Mouse (Mus musculus) R1 (cell line): ENCODE results near the gene Plcl1.
"Not testable (repeated sequence)": the region's sequence is repeated elsewhere in the genome, so short reads cannot be mapped to it uniquely, and the experiment has no call there.

Experiments
- DNase-seq: peaks from one replicate; pipeline ENCODE4 v3.0.0-alpha.2; 2018; ENCODE audit warnings: low read depth, low spot score

Gene Plcl1

DNA sequence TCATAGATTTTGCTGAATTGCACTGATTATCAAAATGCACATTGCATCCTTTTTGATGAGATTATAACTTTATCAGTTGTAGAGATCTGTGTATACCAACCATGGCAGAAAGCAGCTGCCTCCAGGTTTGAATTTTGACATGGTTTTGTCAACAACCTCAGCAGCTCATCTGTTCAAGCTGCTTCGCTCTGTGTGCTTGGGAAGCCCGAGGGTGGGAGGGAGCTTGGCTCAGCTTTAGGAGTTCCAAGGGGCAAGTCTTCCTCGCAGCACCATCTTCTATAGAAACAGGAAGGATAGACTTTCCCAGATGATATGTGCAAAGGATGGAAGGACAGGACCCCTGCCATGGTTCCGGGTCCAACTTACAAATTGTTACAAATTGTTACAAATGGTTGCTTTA, 32.9 kb downstream of the Plcl1 start:
- DNase-seq, result no peak

DNA sequence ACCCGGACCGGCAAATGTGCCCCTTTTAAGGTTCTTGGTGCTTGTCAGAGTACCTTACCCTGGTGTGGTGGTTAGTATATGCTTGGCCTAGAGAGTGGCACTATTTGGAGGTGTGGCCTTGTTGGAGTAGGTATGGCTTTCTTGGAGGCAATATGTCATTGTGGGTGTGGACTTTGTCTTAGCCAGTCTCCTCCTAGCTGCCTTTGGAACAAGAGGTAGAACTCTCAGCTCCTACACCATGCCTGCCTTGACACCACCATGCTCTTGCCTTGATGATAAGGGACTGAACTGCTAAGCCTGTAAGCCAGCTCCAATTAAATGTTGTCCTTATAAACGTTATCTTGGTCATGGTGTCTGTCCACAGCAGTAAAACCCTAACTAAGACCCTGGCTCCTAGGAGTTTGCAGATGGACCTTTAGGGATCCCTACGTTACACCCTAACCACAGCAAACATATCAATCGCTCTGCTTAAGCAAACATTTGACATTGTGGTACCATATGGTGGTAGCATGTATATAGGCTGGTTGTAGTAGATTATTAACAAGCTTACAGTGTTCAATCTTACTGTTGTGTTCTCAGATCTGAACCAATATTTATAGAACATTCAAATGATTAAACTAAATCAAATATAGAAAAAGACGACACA, 39.4 kb downstream of the Plcl1 start:
- no peak for DNase-seq

GRCm38 (mm10) chr1:55445689-55446044, 39.9 kb downstream of the Plcl1 start:
- no peak for DNase-seq

DNA sequence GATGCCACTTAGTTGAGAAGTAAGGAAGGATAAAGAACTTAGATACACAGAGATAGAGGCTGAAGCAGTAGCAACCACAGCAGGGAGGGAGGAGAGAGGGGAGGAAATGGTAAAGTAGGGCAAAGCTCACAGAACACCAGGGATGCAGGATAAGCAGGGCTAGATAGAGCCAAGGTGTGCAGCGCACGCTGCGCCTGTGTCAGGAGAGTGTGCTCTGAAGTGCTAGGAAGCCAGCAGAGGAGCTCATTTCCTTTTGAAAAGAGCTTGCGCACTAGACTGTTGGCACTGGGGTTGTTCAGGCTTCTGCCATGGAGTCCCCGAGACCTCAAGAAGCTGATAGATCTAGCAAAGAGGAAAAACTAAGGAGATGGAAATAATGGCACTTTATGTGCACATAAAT, 40.6 kb downstream of the Plcl1 start:
- DNase-seq, result no peak

DNA sequence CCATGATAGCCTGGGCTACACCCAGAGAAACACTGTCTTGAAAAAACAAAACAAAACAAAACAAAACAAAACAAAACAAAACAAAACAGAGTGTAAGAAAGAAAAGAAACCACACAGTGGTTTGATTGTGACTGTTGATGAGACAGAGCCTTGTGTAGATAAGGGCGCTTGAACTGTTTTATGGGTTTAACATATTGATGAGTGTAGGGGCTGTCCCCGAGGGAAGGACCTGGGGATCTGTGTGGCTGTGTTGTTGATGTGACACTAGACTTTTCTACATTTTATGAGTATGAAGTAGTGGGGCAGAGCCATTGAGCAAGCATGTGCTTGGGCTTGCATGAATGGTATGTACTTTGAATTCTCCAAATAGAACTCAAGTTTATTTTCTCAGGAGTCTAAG, 41.2 kb downstream of the Plcl1 start:
- no peak for DNase-seq

DNA sequence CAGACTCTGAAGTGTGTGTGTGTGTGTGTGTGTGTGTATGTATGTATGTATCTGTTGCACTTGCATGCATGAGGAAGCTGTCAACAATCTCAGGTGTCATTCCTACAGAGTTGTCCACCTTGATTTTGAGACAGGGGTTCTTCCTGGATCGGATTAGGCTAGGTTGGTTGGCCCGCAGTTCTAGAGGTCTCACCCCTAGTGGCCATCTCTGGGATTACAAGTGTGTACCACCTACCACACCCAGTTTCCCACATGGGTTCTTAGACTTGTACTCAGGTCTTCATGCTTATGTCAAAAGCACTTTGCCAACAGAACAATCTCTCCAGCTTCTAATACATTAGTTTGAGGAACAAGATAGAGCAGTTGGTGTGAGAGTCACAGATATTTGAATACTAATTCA, 41.9 kb downstream of the Plcl1 start:
- DNase-seq, result peak; percentile 58

DNA sequence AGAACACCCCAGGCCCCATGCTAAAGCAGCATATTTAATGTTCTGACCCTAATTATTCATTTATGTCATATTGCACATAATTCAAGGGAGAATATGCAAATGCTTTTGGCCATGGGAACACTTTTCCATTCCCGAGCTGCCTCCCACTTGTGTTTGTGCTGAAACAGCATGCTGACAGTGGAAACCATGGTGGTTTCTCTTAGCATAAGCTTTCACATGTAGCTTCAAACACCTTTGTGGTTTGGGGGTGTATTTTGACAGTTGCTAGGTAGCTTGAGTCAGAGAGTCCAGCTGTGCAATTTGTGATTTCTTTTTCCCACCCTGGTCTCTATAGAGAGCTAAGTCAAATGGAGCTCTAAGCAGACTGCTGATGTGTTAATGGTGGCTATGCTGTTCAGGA, 42.4 kb downstream of the Plcl1 start:
- DNase-seq, result no peak

DNA sequence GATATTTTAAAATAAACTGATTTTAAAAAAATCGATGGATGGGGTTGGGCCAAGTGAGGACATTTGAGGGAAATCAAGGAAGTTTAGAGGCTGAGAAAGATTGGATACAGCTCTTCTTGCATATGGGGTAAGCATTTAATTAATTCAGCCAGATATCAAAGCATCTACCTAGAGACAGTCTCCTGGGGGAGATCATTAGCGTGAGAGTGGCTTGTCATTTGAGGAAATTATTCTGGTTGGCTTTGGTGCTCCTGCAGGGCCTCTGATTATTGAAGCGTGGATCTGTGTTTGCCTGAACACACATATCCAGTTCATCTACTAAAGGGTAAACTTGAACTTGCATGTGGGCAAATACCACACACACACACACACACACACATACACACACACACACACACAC, 44.1 kb downstream of the Plcl1 start:
- DNase-seq, result no peak

DNA sequence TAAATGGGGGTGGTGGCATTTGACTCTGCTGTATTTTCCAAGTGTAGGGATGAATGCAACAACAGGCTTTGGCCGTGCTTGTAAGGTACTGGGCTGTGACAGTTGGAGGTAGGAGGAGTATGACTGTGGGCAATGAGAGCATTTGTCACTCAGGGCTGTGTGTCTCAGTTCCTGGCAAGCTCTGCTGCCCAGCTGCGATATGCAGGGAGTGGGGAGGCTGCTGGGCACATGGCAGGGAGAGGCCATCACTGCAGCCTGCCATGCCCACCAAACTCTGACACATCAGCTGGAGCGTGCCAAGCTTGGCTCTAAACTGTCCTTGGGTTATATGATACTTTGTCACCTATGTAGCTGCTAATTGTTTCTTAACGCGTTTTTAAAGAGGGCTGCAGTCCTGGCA, 48.4 kb downstream of the Plcl1 start:
- no peak for DNase-seq

- DNase-seq, result no peak
Observed at GRCm38 (mm10) chr1:55462301-55462700, 56.6 kb downstream of the Plcl1 start.

DNA sequence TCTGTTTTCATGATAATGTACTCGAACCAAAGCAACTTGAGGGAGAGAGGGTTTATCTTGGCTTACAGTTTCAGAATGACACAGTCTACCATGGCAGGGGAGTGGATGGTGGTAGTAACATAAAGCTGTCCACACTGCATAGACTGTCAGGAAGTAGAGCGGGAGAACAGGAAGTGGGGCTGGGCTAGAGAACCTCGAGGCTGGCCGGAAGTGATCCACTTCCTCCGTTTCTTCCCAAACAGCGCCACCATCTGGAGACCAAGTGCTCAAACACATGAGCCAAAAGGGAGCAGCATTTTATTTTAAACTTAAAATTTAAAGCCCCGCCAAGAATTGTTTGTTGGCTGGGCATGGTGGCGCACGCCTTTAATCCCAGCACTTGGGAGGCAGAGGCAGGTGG, 68.0 kb downstream of the Plcl1 start:
- DNase-seq, result peak; percentile 57

- DNase-seq, result no peak
Observed at GRCm38 (mm10) chr1:55474976-55475375, 69.3 kb downstream of the Plcl1 start.

DNA sequence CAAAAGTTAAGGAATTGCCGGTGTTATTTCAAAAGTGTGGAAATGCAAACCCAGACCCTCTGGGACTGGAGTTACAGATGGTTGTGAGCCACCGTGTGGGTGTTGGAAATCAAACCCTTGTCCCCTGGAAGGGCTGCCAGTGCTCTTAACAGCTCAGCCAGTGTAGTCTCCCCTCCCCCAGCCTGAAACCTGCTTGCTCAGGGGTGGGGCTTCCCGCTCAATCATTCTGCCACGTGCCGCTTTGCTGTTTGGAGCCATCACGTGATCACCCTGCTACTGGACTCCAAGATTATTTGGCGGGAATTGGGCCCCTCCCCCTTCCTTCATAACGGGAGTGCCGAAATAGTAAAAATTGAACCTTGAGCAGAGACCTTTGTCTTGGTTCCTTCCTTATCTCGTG, 81.7 kb downstream of the Plcl1 start:
- peak; percentile 45 for DNase-seq

DNA sequence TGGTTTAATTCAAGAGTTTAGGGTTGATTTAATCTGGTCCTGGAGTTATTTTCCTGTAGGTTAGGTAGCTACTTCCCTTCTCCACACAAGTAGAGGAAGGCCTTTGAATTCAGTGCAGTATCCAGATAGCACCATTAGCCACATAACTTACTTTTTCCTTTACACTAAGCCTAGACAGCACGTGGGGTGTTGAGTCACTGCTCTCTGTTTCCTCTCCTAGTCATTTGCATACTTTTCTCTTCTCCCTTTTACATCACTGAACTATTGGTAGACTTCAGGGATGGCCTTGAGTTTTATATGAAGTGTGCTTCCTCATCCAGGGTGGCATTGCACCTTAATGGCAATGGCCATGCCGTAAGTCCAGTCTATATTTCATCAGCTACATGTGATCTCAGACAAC, 82.5 kb downstream of the Plcl1 start:
- DNase-seq, result no peak

GRCm38 (mm10) chr1:55489355-55489754, 83.6 kb downstream of the Plcl1 start:
- no peak for DNase-seq

DNA sequence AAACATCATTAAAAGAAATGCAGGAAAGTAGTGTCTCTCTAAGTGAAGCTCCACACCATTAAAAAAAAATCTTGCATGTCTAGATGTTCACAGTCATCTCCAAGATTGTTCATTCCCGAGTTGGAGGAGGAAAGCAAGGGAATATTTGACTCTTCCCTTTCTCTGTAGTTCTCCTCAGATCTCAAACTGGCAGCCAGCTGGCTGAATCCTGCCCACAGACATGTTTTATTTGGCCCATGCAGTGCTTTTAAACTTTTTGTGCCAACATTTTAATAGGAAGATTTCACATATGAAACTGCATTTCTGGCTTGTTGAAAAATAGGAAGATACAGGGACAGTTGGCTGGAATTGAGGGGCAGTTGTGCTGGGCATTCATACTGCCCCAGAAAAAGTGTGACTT, 94.2 kb downstream of the Plcl1 start:
- DNase-seq, result no peak

DNA sequence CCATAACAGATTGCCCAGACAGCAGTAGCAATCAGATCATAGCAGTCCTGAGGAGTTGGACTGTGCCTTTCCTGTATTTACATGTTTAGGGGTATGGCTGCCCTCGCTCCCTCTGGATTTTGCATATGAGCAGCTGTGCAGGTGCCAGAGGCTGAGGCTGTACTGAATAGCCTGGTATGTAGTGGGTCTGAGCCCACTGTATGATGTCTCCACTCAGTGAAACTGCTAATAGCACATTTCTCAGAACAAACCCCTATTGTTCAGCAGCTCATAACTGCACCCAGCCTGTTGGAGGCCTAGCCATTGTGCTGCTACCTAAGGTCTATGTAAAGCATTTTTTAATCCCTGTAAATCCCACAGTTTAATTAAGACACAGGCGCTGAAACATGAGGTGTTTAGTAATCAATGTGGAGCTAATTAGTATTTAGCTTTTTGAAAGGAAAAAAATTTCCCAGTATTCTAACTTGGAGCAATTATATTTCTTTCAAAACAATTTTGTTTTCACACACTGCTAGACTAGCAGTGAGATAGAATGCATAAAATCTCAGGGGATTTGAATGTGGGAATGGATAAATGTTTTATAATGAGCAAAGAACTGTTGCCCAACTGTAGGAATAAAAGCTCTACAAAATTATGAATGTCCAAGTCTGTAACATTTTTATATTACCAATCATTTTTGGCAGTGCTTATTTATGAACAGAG, 95.4 kb downstream of the Plcl1 start:
- DNase-seq, result no peak

DNA sequence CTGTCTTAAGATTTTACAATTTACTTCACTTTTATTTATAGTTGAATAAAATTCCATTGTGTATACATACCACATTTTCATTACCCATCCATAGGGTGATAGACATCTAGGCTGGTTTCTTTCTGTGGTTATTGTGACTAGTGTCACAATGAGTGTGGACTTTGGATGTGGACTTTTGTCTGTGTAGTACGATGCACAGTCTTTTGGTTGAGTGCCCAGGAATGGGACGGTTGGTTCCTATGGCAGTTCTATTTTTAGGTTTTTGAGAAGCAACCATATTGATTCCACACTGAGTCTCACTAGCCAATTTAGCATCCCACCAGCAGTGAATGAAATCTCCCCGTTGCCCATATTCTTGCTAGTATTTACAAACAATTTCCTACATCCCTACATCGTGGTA, 100.1 kb downstream of the Plcl1 start:
- no peak for DNase-seq

- DNase-seq, result no peak
Observed at GRCm38 (mm10) chr1:55507061-55507460, 101.3 kb downstream of the Plcl1 start.

GRCm38 (mm10) chr1:55509587-55509986, 103.9 kb downstream of the Plcl1 start:
- DNase-seq, result no peak

GRCm38 (mm10) chr1:55512165-55512564, 106.4 kb downstream of the Plcl1 start:
- DNase-seq, result no peak

GRCm38 (mm10) chr1:55512799-55513198, 107.1 kb downstream of the Plcl1 start:
- DNase-seq, result not testable (repeated sequence)

DNA sequence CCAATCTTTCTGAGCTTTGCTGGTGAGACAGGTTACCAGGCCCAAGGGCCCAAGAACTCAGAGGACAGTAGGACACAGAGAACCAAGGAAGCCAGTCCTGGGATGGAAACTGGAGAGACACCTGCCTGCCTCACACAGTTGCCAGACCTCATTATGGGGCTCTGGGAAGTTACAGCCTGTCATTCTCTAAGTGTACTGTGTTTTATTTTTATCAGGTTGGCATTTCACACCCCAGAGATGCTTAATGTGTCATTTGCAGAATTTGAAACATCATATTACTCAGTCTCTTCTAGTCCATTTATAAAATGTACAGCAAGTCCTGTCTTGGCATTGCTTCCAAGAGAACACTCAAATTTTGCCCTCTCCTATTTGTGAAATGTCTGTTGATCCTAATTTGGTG, 111.5 kb downstream of the Plcl1 start:
- no peak for DNase-seq

DNA sequence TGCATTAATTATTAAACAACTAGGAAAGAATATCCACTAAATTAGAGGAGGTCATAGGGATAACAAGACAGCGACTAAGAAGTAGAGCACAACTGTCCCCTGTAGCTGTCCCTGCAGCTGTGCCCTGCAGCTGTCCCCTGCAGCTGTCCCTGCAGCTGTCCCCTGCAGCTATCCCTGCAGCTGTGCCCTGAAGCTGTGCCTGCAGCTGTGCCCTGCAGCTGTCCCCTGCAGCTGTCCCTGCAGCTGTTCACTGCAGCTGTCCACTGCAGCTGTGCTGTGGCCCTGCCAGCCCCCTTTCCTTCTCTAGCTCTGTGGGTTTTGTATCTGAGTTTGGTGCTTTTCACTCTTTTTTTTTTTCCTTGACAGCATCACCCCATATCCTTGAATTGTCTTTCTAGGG, 118.2 kb downstream of the Plcl1 start:
- DNase-seq, result no peak
